Mouse (Mus musculus): Measurements from ENCODE around the gene Hacd2.

GRCm38 (mm10) chr16:35154641-35155390 is 132.6 kb downstream of the Hacd2 start, which contains the start of gene Adcy5:
- TF ChIP-seq CTCF (IDR thresholded peaks at IDR 0.05; ENCODE audit: extremely low read depth, insufficient read depth, low read length) = no peak
- no peak for TF ChIP-seq POLR2A (IDR thresholded peaks at IDR 0.05; ENCODE audit: extremely low read depth, insufficient read depth, low read length)

Measured in cortical plate, adult 2 months (tissue).